Mouse (Mus musculus): ENCODE measurements around the gene Fam19a2. TPM values are rescaled to one million over a fixed set of nuclear protein-coding genes. Genes with fewer than 3 reads are reported as not detected.

The Fam19a2 gene
- total RNA-seq, 1 experiment, result 0.27 TPM

DNA sequence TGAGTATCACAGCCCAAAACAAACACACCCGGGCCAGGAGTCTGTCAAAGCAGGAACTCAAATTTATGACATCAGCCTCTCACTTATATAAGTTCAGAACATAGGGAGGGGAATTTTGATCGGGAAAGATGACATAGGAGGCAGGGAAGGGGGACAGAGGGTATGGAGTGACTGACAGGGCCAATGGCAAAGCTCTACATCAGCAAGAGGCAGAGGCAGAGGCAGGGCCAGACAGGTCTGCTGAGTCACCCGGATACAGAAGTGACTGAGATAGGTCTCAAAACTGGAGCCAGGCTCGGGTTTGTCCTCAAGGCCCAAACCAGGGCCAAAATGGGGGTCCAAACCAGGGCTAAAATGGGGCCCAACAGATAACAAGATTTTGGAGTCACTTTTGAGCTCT, 272.3 kb downstream of the Fam19a2 start:
- Histone ChIP-seq H3K27ac (ENCODE audit: insufficient read depth, low read depth, low read length, poor library complexity, severe bottlenecking) (no peak overlapping the region), H3K4me3 (ENCODE audit: insufficient read depth in 1 of 2, low read depth in 1 of 2, low read length in 2 of 2, poor library complexity in 1 of 2, severe bottlenecking in 1 of 2) (no peak overlapping the region), H3K4me1 (ENCODE audit: control insufficient read depth in 2 of 2, insufficient read depth in 2 of 2, low read length in 2 of 2, poor library complexity in 1 of 2) (no peaks in the 10 kb centered on the region), H3K9me3 (ENCODE audit: control insufficient read depth, insufficient read depth, low read depth, low read length) (no peaks in the 10 kb centered on the region), H3K36me3 (ENCODE audit: control insufficient read depth, insufficient read depth, low read length, poor library complexity, severe bottlenecking) (no peaks in the 10 kb centered on the region), H3K9ac (ENCODE audit: insufficient read depth, low read depth, low read length, poor library complexity, severe bottlenecking) (no peak overlapping the region)
- in situ Hi-C loops (cut with MboI; ENCODE audit: low sequenced_read_pairs in 2 of 2, unreplicated experiment in 2 of 2), result no loop called here
- DNase-seq (ENCODE audit: low read depth, low spot score), result no peak
- TF ChIP-seq ZNF384 (IDR thresholded peaks at IDR 0.05; ENCODE audit: low read depth, low read length) (no peak), ZC3H11A (IDR thresholded peaks at IDR 0.05; ENCODE audit: borderline replicate concordance, low read depth, low read length) (no peak), CHD2 (IDR thresholded peaks at IDR 0.05; ENCODE audit: low read depth, low read length) (no peak), HCFC1 (IDR thresholded peaks at IDR 0.05; ENCODE audit: borderline replicate concordance, insufficient read depth, low read length) (no peak), MAFK (IDR thresholded peaks at IDR 0.05; ENCODE audit: insufficient read depth, low read depth, low read length) (no peak)

DNA sequence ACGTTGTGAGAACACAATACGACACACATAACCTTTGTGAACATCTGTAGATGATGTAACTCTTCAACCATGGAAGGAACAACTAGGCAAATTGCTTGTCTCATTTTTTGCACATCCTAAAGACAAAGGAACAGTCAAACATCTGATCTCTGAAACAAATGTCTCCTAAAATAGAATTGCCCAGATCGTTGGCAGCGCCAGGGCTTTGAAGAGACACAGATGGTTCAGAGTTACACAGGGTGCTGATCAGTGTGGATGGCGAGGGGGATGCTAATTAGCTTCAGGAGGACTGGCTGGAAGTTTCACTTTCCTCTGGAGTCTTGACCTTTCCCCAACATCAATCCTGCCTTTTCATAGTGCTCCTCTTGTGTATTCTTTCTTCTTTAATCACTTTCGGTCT, 284.6 kb downstream of the Fam19a2 start:
- H3K36me3 ChIP-seq (ENCODE audit: control insufficient read depth, insufficient read depth, low read length, poor library complexity, severe bottlenecking), result no peaks in the 10 kb centered on the region
- no peak for DNase-seq (ENCODE audit: low read depth, low spot score)
- no peaks in the 10 kb centered on the region for H3K4me1 ChIP-seq (ENCODE audit: control insufficient read depth in 2 of 2, insufficient read depth in 2 of 2, low read length in 2 of 2, poor library complexity in 1 of 2)
- H3K9ac ChIP-seq (ENCODE audit: insufficient read depth, low read depth, low read length, poor library complexity, severe bottlenecking), result no peak overlapping the region
- H3K9me3 ChIP-seq (ENCODE audit: control insufficient read depth, insufficient read depth, low read depth, low read length), result no peaks in the 10 kb centered on the region
- H3K4me3 ChIP-seq (ENCODE audit: insufficient read depth in 1 of 2, low read depth in 1 of 2, low read length in 2 of 2, poor library complexity in 1 of 2, severe bottlenecking in 1 of 2), result no peak overlapping the region
- in situ Hi-C loops (cut with MboI; ENCODE audit: low sequenced_read_pairs in 2 of 2, unreplicated experiment in 2 of 2), result no loop called here
- no peak overlapping the region for H3K27ac ChIP-seq (ENCODE audit: insufficient read depth, low read depth, low read length, poor library complexity, severe bottlenecking)
- TF ChIP-seq MAFK (IDR thresholded peaks at IDR 0.05; ENCODE audit: insufficient read depth, low read depth, low read length) (no peak), HCFC1 (IDR thresholded peaks at IDR 0.05; ENCODE audit: borderline replicate concordance, insufficient read depth, low read length) (no peak), CHD2 (IDR thresholded peaks at IDR 0.05; ENCODE audit: low read depth, low read length) (no peak), ZNF384 (IDR thresholded peaks at IDR 0.05; ENCODE audit: low read depth, low read length) (no peak)

DNA sequence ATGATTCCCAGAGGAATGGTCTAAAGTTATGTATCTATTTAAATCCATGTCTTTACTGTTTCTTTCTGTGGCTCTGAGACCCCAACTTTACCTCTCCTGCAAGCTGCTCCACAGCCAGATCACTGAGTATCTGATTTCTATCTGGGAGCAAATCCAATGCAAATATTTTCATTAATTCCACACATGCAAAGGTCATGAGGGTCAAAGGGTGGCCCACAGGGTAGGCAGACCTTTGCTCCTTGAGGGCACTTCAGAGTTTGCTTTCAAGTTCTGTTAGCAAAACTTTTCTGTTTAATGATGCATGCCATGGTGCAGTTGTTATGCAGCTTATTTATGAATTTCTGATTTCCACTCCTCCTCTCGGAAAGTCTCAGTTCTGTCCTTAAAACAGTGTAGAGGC, 303.9 kb downstream of the Fam19a2 start:
- DNase-seq (ENCODE audit: low read depth, low spot score), result no peak
- H3K4me3 ChIP-seq (ENCODE audit: insufficient read depth in 1 of 2, low read depth in 1 of 2, low read length in 2 of 2, poor library complexity in 1 of 2, severe bottlenecking in 1 of 2), result no peak overlapping the region
- H3K36me3 ChIP-seq (ENCODE audit: control insufficient read depth, insufficient read depth, low read length, poor library complexity, severe bottlenecking), result no peaks in the 10 kb centered on the region
- in situ Hi-C loops (cut with MboI; ENCODE audit: low sequenced_read_pairs in 2 of 2, unreplicated experiment in 2 of 2), result no loop called here
- H3K9me3 ChIP-seq (ENCODE audit: control insufficient read depth, insufficient read depth, low read depth, low read length), result no peaks in the 10 kb centered on the region
- no peak overlapping the region for H3K9ac ChIP-seq (ENCODE audit: insufficient read depth, low read depth, low read length, poor library complexity, severe bottlenecking)
- H3K27ac ChIP-seq (ENCODE audit: insufficient read depth, low read depth, low read length, poor library complexity, severe bottlenecking), result no peak overlapping the region
- H3K4me1 ChIP-seq (ENCODE audit: control insufficient read depth in 2 of 2, insufficient read depth in 2 of 2, low read length in 2 of 2, poor library complexity in 1 of 2), result no peaks in the 10 kb centered on the region
- no peak for TF ChIP-seq ZC3H11A (IDR thresholded peaks at IDR 0.05; ENCODE audit: borderline replicate concordance, low read depth, low read length)
- TF ChIP-seq MAFK (IDR thresholded peaks at IDR 0.05; ENCODE audit: insufficient read depth, low read depth, low read length), result no peak
- TF ChIP-seq CHD2 (IDR thresholded peaks at IDR 0.05; ENCODE audit: low read depth, low read length), result no peak
- TF ChIP-seq HCFC1 (IDR thresholded peaks at IDR 0.05; ENCODE audit: borderline replicate concordance, insufficient read depth, low read length), result no peak
- TF ChIP-seq ZNF384 (IDR thresholded peaks at IDR 0.05; ENCODE audit: low read depth, low read length), result no peak

DNA sequence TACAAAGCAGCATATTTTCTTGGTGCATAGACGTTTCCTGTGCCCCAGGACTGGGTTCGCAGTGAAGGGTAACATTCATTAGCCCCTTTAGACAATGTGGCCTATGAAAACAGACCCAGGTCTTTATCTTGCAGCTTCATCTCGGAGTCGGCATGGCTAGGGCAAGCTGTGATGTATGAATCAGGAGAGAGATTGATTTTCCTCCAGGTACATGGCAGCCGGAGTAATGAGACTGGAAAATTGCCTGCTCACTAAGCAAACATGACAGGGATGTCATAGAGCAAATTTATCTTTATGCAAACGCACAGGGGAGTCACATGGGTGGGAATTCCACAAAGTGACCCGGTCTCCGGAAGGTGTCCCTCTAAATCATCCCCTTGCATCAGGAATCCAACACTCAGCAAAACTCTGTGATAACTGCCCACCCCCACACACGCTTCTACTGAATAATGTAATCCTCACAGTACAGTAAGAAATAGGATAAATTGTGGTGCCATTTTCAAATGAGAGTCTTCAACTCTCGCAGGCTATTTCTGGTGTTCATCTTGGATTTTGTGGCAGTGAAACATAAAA, 306.9 kb downstream of the Fam19a2 start:
- H3K4me3 ChIP-seq (ENCODE audit: insufficient read depth in 1 of 2, low read depth in 1 of 2, low read length in 2 of 2, poor library complexity in 1 of 2, severe bottlenecking in 1 of 2), result no peak overlapping the region
- H3K9ac ChIP-seq (ENCODE audit: insufficient read depth, low read depth, low read length, poor library complexity, severe bottlenecking), result no peak overlapping the region
- no peaks in the 10 kb centered on the region for H3K36me3 ChIP-seq (ENCODE audit: control insufficient read depth, insufficient read depth, low read length, poor library complexity, severe bottlenecking)
- H3K4me1 ChIP-seq (ENCODE audit: control insufficient read depth in 2 of 2, insufficient read depth in 2 of 2, low read length in 2 of 2, poor library complexity in 1 of 2), result no peaks in the 10 kb centered on the region
- TF ChIP-seq MAFK (IDR thresholded peaks at IDR 0.05; ENCODE audit: insufficient read depth, low read depth, low read length) (no peak), CHD2 (IDR thresholded peaks at IDR 0.05; ENCODE audit: low read depth, low read length) (no peak), ZNF384 (IDR thresholded peaks at IDR 0.05; ENCODE audit: low read depth, low read length) (no peak), ZC3H11A (IDR thresholded peaks at IDR 0.05; ENCODE audit: borderline replicate concordance, low read depth, low read length) (no peak), HCFC1 (IDR thresholded peaks at IDR 0.05; ENCODE audit: borderline replicate concordance, insufficient read depth, low read length) (no peak)
- H3K9me3 ChIP-seq (ENCODE audit: control insufficient read depth, insufficient read depth, low read depth, low read length), result no peaks in the 10 kb centered on the region
- no peak for DNase-seq (ENCODE audit: low read depth, low spot score)
- no peak overlapping the region for H3K27ac ChIP-seq (ENCODE audit: insufficient read depth, low read depth, low read length, poor library complexity, severe bottlenecking)
- in situ Hi-C loops (cut with MboI; ENCODE audit: low sequenced_read_pairs in 2 of 2, unreplicated experiment in 2 of 2), result no loop called here

Data from ES-E14 (cell line).